Mouse (Mus musculus) C2C12 (cell line): ENCODE measurements at regions not wholly inside any gene's neighbourhood (a gene's known extent, or its start where the extent isn't known, plus 50 kb on each side); places are given as distances from the start of the nearest gene placed in this dataset.

Source experiments
- H3K27me3 ChIP-seq: one replicate; pipeline ENCODE4 v1.6.1; 2011; ENCODE audit not compliant: control insufficient read depth, insufficient read depth, insufficient read length
- H3K36me3 ChIP-seq: one replicate; pipeline ENCODE4 v1.6.1; 2011; ENCODE audit not compliant: control insufficient read depth, insufficient read depth
- H3K4me3 ChIP-seq: one replicate; pipeline ENCODE4 v1.5.1; 2011; ENCODE audit warnings: mild to moderate bottlenecking, control low read depth; ENCODE audit not compliant: poor library complexity, insufficient read depth, severe bottlenecking
- H3K79me2 ChIP-seq: one replicate; pipeline ENCODE4 v1.6.1; 2011; ENCODE audit not compliant: control insufficient read depth, insufficient read depth
- H3K79me3 ChIP-seq: one replicate; pipeline ENCODE4 v1.6.1; 2011; ENCODE audit warnings: low read depth, control low read depth
- H3ac ChIP-seq: one replicate; pipeline ENCODE3; 2011; ENCODE audit warnings: low read depth; ENCODE audit not compliant: control insufficient read depth, insufficient read length
- CEBPB ChIP-seq: IDR thresholded peaks from one replicate; pipeline ENCODE4 v1.6.1; 2011; ENCODE audit warnings: low read depth, mild to moderate bottlenecking, control low read depth, moderate library complexity
- CTCF ChIP-seq: IDR thresholded peaks from one replicate; pipeline ENCODE4 v1.5.1; 2011; ENCODE audit not compliant: control insufficient read depth, insufficient read depth, insufficient read length
- FOSL1 ChIP-seq: IDR thresholded peaks from one replicate; pipeline ENCODE4 v1.8.0; 2011; ENCODE audit warnings: mild to moderate bottlenecking, low read length; ENCODE audit not compliant: poor library complexity, insufficient read depth, severe bottlenecking
- MAX ChIP-seq: IDR thresholded peaks from one replicate; pipeline ENCODE4 v1.6.1; 2011; ENCODE audit warnings: mild to moderate bottlenecking, control low read depth
- MYOD1 ChIP-seq: IDR thresholded peaks from one replicate; pipeline ENCODE4 v1.6.1; 2011; ENCODE audit warnings: low read depth; ENCODE audit not compliant: control insufficient read depth, insufficient read length
- MYOG ChIP-seq: IDR thresholded peaks from one replicate; pipeline ENCODE4 v1.6.1; 2011; ENCODE audit not compliant: control insufficient read depth, insufficient read length; ENCODE audit errors: extremely low read depth
- USF1 ChIP-seq: IDR thresholded peaks from one replicate; pipeline ENCODE4 v1.6.1; 2011; ENCODE audit warnings: low read depth, mild to moderate bottlenecking, control low read depth, moderate library complexity

GRCm38 (mm10) chr4:32156965-32157364 lies 81.6 kb upstream of the Bach2 start:
- H3K4me3 ChIP-seq: no peak overlapping the region
- H3K36me3 ChIP-seq: no peaks in the 10 kb centered on the region
- TF ChIP-seq MYOG (no peak), MAX (no peak), FOSL1 (no peak), USF1 (no peak), MYOD1 (no peak), CEBPB (no peak), CTCF (no peak)
- no peaks in the 10 kb centered on the region for H3K79me2 ChIP-seq
- H3K79me3 ChIP-seq: no peaks in the 10 kb centered on the region
- no peak overlapping the region for H3ac ChIP-seq
- no peaks in the 10 kb centered on the region for H3K27me3 ChIP-seq

- Histone ChIP-seq H3K4me3 (no peak overlapping the region), H3ac (no peak overlapping the region), H3K27me3 (no peaks in the 10 kb centered on the region), H3K79me3 (no peaks in the 10 kb centered on the region), H3K79me2 (no peaks in the 10 kb centered on the region), H3K36me3 (no peaks in the 10 kb centered on the region)
- TF ChIP-seq USF1 (no peak), FOSL1 (no peak), MYOD1 (no peak), MAX (no peak)
Measured at GRCm38 (mm10) chr4:32158451-32158850, 80.2 kb upstream of the Bach2 start.

DNA sequence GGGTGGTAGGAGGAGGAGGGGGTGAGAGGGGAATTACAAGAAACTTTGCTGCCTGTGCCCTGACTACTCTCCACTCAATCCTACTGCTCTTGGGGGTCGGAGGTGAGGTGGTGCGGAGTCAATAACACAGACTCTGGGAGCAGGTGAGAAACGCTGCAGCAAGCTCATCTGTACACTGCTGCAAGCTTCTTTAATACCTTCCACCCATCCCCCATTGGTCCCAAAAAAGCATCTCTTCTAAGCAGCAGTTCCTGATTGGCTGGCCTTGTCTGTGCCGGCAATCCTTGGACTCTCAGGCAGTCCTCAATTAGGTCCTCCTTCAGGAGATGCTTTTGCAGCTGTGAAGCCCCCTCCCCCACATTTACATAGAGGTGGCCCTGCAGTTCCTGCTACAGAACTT lies 79.7 kb upstream of the Bach2 start:
- no peaks in the 10 kb centered on the region for H3K27me3 ChIP-seq

GRCm38 (mm10) chr4:32160815-32161214 lies 77.8 kb upstream of the Bach2 start:
- H3ac ChIP-seq: no peak overlapping the region
- H3K27me3 ChIP-seq: no peaks in the 10 kb centered on the region
- H3K79me3 ChIP-seq: no peaks in the 10 kb centered on the region
- no peaks in the 10 kb centered on the region for H3K36me3 ChIP-seq
- TF ChIP-seq FOSL1: no peak
- no peak for TF ChIP-seq CEBPB
- TF ChIP-seq USF1: no peak
- TF ChIP-seq CTCF: no peak
- TF ChIP-seq MYOD1: no peak
- no peak for TF ChIP-seq MAX
- TF ChIP-seq MYOG: no peak
- no peak overlapping the region for H3K4me3 ChIP-seq
- H3K79me2 ChIP-seq: no peaks in the 10 kb centered on the region

More for the DNA sequence above, 79.7 kb upstream of the Bach2 start:
- H3K79me2 ChIP-seq: no peaks in the 10 kb centered on the region
- H3K79me3 ChIP-seq: no peaks in the 10 kb centered on the region
- H3ac ChIP-seq: no peak overlapping the region
- no peak overlapping the region for H3K4me3 ChIP-seq
- H3K36me3 ChIP-seq: no peaks in the 10 kb centered on the region
- TF ChIP-seq CEBPB (no peak), CTCF (no peak), MAX (no peak), FOSL1 (no peak), USF1 (no peak), MYOD1 (no peak), MYOG (no peak)

- Histone ChIP-seq H3K79me3 (no peaks in the 10 kb centered on the region), H3K79me2 (no peaks in the 10 kb centered on the region), H3K36me3 (no peaks in the 10 kb centered on the region), H3ac (no peak overlapping the region), H3K4me3 (no peak overlapping the region), H3K27me3 (no peaks in the 10 kb centered on the region)
- TF ChIP-seq USF1 (no peak), MYOG (no peak)
Measured at GRCm38 (mm10) chr4:32161871-32162656, 76.5 kb upstream of the Bach2 start.

GRCm38 (mm10) chr4:32162694-32163240 lies 75.8 kb upstream of the Bach2 start:
- Histone ChIP-seq H3K79me3 (no peaks in the 10 kb centered on the region), H3ac (no peak overlapping the region), H3K27me3 (no peaks in the 10 kb centered on the region), H3K4me3 (no peak overlapping the region), H3K36me3 (no peaks in the 10 kb centered on the region), H3K79me2 (no peaks in the 10 kb centered on the region)
- TF ChIP-seq FOSL1: no peak
- TF ChIP-seq MAX: no peak
- no peak for TF ChIP-seq USF1
- no peak for TF ChIP-seq MYOD1
- no peak for TF ChIP-seq CTCF
- TF ChIP-seq MYOG: no peak
- TF ChIP-seq CEBPB: no peak
